Mouse (Mus musculus) right cerebral cortex, adult 2 months (tissue): Measurements from ENCODE around the gene Pygm.

ENCODE experiments used
- DNase-seq, 2 experiments: peaks; one replicate each; pipeline ENCODE4 v3.0.0; 2021 to 2022; ENCODE audit warnings: low spot score in 2 of 2

Pygm gene

GRCm38 (mm10) chr19:6384128-6384527 lies at the start of gene Pygm:
TSS of gene Pygm (plus strand) at chr19:6384399.
- peak; percentile 58 to 67 for DNase-seq

GRCm38 (mm10) chr19:6334673-6335457 lies 49.3 kb upstream of the Pygm start, which contains the start of gene Men1:
TSS of gene Men1 (plus strand) at chr19:6334979.
- peak; percentile 97 for DNase-seq

DNA sequence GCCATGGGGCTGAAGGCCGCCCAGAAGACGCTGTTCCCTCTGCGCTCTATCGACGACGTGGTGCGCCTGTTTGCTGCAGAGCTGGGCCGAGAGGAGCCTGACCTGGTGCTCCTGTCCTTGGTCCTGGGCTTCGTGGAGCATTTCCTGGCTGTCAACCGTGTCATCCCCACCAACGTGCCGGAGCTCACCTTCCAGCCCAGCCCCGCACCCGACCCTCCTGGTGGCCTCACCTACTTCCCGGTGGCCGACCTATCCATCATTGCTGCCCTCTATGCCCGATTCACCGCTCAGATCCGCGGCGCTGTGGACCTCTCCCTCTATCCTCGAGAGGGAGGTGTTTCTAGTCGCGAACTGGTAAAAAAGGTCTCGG lies 48.8 kb upstream of the Pygm start:
- DNase-seq, result peak in 1 of 2 experiments; percentile 30

GRCm38 (mm10) chr19:6336920-6337319 lies 47.3 kb upstream of the Pygm start:
- DNase-seq, result no peak

- DNase-seq, result no peak
Observed at GRCm38 (mm10) chr19:6338171-6338570, 46.0 kb upstream of the Pygm start.

DNA sequence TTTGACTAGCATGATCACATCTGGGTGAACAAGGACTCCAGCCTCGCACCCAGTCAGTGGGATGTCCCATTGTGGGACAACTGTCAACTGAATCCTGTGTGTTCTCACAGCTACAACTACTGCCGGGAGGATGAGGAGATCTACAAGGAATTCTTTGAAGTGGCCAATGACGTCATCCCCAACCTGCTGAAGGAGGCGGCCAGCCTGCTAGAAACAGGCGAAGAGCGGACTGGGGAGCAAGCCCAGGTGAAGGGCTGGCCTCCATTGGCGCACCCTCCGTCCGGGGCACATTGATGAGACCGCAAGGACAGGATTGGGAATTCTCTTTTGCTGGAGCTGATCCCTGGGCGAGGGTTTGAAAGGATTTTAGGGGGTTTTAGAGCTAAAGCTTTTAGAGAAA lies 45.5 kb upstream of the Pygm start:
- DNase-seq, result no peak

- no peak for DNase-seq
Observed at GRCm38 (mm10) chr19:6339191-6339590, 45.0 kb upstream of the Pygm start.

DNA sequence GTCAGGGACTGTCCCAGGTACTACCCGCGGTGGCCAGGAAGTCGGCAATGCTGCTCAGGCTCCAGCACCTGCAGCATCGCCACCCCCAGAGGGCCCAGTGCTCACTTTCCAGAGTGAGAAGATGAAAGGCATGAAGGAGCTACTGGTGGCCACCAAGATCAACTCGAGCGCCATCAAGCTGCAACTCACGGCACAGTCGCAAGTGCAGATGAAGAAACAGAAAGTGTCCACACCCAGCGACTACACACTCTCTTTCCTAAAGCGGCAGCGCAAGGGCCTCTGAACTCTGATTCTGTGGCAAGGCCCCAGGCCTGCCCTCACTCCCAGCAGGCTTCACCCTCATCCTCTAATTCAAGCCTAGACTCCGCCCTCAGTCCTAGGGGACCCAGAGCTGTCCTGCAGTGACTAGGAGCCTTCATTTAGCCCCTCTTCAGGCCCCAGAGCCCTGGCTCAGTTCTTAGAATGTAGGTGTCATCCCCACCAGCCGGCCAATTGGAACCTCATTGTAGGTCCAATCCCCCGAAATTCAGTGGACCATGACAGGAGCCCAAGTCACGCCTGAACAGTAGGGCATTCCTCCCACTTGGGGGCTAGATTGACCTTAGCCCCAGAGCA lies 44.2 kb upstream of the Pygm start:
- DNase-seq, result no peak

- peak; percentile 55 to 67 for DNase-seq
Observed at GRCm38 (mm10) chr19:6340524-6341452, 43.4 kb upstream of the Pygm start, which contains the start of gene Map4k2. TSS of gene Map4k2 (plus strand) at chr19:6341135.

DNA sequence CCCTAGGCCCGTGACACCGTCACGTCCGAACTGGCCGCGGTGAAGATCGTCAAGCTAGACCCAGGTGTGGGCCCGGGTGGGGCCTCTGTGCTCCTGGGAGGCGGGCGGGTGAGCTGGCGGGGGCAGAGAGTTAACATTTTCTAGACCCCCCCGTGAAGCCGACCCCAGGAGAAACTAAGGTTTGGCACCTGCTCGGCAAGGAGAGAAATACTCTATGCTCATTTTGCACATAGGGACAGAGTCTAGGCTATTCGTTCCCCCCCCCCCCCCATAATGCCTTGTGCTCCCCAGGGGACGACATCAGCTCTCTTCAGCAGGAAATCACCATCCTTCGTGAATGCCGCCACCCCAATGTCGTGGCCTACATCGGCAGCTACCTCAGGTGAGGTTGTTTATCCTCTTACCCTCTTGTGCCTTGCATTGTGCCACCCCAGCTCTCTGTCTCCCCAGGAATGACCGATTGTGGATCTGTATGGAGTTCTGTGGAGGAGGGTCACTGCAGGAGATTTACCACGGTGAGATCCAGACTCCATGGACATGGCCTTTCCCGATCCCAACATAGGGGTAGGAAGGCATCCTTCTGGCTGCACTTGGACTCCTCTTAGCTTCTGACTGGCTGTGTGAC lies 42.6 kb upstream of the Pygm start:
- DNase-seq, result no peak

GRCm38 (mm10) chr19:6342276-6342933 lies 41.8 kb upstream of the Pygm start:
- no peak for DNase-seq

- DNase-seq, result no peak
Observed at GRCm38 (mm10) chr19:6343066-6343925, 40.9 kb upstream of the Pygm start.

GRCm38 (mm10) chr19:6343996-6344395 lies 40.2 kb upstream of the Pygm start:
- DNase-seq, result no peak

- no peak for DNase-seq
Observed at GRCm38 (mm10) chr19:6346023-6346422, 38.2 kb upstream of the Pygm start.

DNA sequence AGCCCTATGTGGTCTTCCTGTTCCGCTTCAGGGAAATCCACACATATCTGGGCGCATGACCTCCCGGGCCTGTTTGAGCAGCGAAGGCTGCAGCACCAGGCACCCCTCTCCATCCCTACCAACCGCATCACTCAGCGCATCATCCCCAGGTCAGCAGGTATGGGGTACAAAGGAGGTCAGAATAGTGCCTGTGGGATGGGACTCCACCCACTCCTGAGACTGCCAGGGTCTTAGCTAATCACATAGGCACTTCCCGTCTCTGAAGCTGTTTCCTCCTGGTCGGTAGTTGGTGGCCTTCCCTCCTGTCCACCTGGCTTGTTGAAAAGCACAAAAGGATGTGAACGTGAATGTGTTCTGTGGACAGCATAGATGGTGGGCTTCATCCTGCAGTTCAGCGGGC lies 37.5 kb upstream of the Pygm start:
- no peak for DNase-seq

DNA sequence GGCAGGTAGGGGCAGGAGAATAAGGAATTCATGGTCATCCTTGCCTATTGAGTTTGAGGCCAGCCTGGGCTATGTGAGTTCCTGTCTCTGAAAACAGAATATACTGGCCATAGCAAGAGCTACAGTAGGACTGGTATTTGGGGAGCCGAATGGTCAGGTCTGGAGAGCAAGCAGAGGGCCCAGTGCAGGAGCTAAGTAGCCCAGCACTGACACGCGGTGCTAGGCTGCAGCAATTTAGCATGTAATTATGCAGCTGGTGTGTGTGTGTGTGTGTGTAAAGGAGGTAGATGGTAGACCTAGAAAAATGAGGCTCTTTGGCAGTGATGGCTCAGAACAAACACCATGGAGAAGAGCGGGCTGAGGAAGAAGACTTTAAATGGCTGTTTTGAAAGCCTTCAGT lies 36.6 kb upstream of the Pygm start:
- DNase-seq, result no peak

GRCm38 (mm10) chr19:6348717-6349116 lies 35.5 kb upstream of the Pygm start:
- DNase-seq, result no peak

DNA sequence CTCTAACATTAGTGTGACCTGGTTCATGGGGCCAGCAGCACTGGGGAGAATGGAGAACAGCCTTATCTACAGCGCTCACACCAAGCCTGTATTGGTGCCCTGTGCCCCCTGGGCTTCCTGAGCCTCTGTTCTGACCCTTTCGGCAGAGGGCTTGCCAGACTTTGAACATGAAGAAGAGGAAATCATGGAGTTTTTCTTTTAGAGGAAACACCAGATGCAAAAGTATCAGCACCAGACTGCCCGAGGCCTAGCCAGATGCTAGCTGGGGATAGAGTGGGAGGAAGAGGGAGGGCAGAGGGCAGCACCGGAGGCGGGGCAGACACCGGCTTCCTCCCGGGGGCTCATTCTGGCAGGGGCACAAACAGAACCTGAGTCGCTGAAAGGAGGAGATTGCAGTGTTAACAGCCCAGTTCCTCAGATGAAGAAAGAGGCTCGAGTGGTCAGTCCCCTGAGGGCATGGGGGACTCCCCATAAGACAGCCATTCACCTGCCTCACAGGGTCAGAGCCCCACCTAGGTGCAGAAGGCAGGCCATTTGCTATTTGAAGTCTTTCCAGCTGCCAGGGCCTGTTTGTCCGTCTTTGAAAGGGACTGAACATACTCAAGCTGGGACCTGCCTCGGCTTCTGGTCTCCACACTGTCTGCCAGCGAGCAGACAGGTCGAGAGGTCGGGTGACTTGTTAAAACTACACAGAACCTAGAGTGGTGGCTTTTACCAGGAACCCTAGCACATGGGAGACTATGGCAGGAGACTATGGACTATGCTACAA lies 34.8 kb upstream of the Pygm start:
- no peak for DNase-seq

DNA sequence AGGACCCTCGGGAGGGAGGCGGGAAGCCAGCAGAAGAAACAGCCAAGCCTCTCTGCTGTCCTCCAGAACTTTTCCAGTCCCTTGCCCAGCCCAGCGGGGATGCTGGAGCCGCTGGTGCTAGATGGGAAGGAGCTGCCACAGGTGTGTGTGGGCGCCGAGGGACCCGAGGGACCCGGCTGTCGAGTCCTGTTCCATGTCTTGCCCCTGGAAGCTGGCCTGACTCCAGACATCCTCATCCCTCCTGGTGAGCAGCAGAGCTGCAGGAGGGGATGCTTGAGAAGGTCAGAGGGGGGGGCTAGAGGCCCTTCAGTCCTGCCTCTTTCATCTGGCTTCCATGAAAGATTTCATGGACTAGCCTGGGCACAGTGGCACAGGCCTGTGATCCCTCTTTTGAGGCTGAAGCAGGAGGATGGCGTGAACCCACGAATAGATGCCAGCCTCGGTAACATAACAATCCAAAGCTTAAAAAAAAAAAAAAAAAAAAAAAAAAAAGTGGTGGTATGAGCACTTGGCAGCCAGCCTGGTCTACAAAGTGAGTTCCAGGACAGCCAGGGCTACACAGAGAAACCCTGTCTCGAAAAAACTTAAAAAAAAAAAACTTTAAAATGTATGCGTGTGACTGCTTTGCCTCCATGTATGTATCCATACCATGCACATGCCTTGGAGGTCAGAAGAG lies 32.6 kb upstream of the Pygm start:
- DNase-seq, result no peak
